In genomic region chr1:175668666-175669405, GRCm38 (mm10) we compare ENCODE assay signal across 9 mouse cellular contexts. TPM values are rescaled to one million over a fixed set of nuclear protein-coding genes. Genes with fewer than 3 reads are reported as not detected.
A peak's percentile ranks its signal among the peaks of the same experiment; 100 is the strongest.
DNase-seq lines count a peak whose midpoint lies in the region; ATAC-seq lines count a peak whose summit lies in the region.
"Had no signal": no experiment of that assay in that cellular context is flagged by ENCODE, and none has a peak within 500 bp of the region (broad histone marks: within the 10 kb centered on the region; RNA-seq: fewer than 3 reads in every experiment).

No protein-coding gene starts in this region.

- DNase-seq in adrenal gland, postnatal 10 days = peak; percentile 13
- DNase-seq in adrenal gland, adult 18-20 months (ENCODE audit: low spot score in 2 of 2) = no peak
- DNase-seq in neural tube, embryonic 11.5 days (ENCODE audit: low spot score) = peak; percentile 36
- DNase-seq in neural tube, embryonic 10.5 days (ENCODE audit: extremely low spot score, low spot score) = no peak
- DNase-seq in heart, postnatal 10 days = peak; percentile 18 to 28
- DNase-seq in adrenal gland, postnatal 4 days (ENCODE audit: low spot score in 2 of 2) = no peak

- peaks cover 2% of the 10 kb centered on the region; the same call in 1 of the 2 replicates for H3K36me3 ChIP-seq in neural tube, embryonic 11.5 days (ENCODE audit: control insufficient read depth, insufficient read depth, low read length)
- H3K36me3 ChIP-seq in limb, embryonic 13.5 days = no peaks in the 10 kb centered on the region
- no peaks in the 10 kb centered on the region for H3K36me3 ChIP-seq in neural tube, embryonic 14.5 days (ENCODE audit: control insufficient read depth, insufficient read depth, low read length)

- H3K4me2 ChIP-seq in neural tube, embryonic 11.5 days (ENCODE audit: low read depth) = no peak overlapping the region
- no peak overlapping the region for H3K4me2 ChIP-seq in limb, embryonic 13.5 days (replicated peaks)
- H3K4me2 ChIP-seq in neural tube, embryonic 14.5 days (ENCODE audit: low read depth, low read length) = no peak overlapping the region

- WGBS in neural tube, embryonic 11.5 days = 78% methylated on average over 5 of the region's 5 CpGs
- WGBS in limb, embryonic 13.5 days = 76% methylated on average over 5 of the region's 5 CpGs
- 82% methylated on average over 5 of the region's 5 CpGs for WGBS in neural tube, embryonic 14.5 days

- H3K9me3 ChIP-seq in neural tube, embryonic 11.5 days (ENCODE audit: control insufficient read depth, low read length) = no peaks in the 10 kb centered on the region
- H3K9me3 ChIP-seq in limb, embryonic 13.5 days = no peaks in the 10 kb centered on the region
- H3K9me3 ChIP-seq in neural tube, embryonic 14.5 days (ENCODE audit: control insufficient read depth, low read length) = no peaks in the 10 kb centered on the region

- no peak overlapping the region for H3K4me3 ChIP-seq in neural tube, embryonic 11.5 days (ENCODE audit: low read depth, low read length)
- H3K4me3 ChIP-seq in limb, embryonic 13.5 days = no peak overlapping the region
- H3K4me3 ChIP-seq in neural tube, embryonic 14.5 days (ENCODE audit: low read depth, low read length) = no peak overlapping the region
- H3K4me3 ChIP-seq: erythroblast, embryonic 14.5 days had no signal

- intact Hi-C loops in heart, postnatal 10 days (cut with DNase I) = loop anchor here (2.0 to 5.0 kb wide), 3 partner anchors 42 to 617 kb away; partner anchors contain the start of gene Fh1

- H3K9ac ChIP-seq in neural tube, embryonic 11.5 days (ENCODE audit: low read length) = no peak overlapping the region
- no peak overlapping the region; the same call in 1 of the 2 replicates for H3K9ac ChIP-seq in limb, embryonic 13.5 days
- H3K9ac ChIP-seq in neural tube, embryonic 14.5 days (replicated peaks; ENCODE audit: low read depth, low read length) = no peak overlapping the region

- H3K27me3 ChIP-seq in neural tube, embryonic 11.5 days (ENCODE audit: control insufficient read depth, insufficient read depth, low read length) = no peaks in the 10 kb centered on the region
- no peaks in the 10 kb centered on the region for H3K27me3 ChIP-seq in limb, embryonic 13.5 days
- H3K27me3 ChIP-seq in neural tube, embryonic 14.5 days (ENCODE audit: control insufficient read depth, insufficient read depth, low read length) = no peaks in the 10 kb centered on the region

- H3K4me1 ChIP-seq in neural tube, embryonic 11.5 days (ENCODE audit: control insufficient read depth, insufficient read depth, low read length) = no peaks in the 10 kb centered on the region
- 0 out of 2 replicates have a peak, but pooled peaks cover 3% of the 10 kb centered on the region for H3K4me1 ChIP-seq in limb, embryonic 13.5 days
- H3K4me1 ChIP-seq in neural tube, embryonic 14.5 days (ENCODE audit: control insufficient read depth, insufficient read depth, low read length) = no peaks in the 10 kb centered on the region

- ATAC-seq in neural tube, embryonic 11.5 days (ENCODE audit: insufficient read depth, low FRiP score, low TSS enrichment) = peak; percentile 65; the same call in 1 of the 2 replicates
- ATAC-seq in limb, embryonic 13.5 days (ENCODE audit: low FRiP score, low read depth) = peak; percentile 84
- ATAC-seq in neural tube, embryonic 14.5 days (ENCODE audit: low read depth) = peak; percentile 76; the same call in 1 of the 2 replicates

- no peak overlapping the region for H3K27ac ChIP-seq in neural tube, embryonic 11.5 days (ENCODE audit: low read depth, low read length)
- no peak overlapping the region for H3K27ac ChIP-seq in limb, embryonic 13.5 days
- no peak overlapping the region for H3K27ac ChIP-seq in neural tube, embryonic 14.5 days (ENCODE audit: low read depth, low read length)

RNA-seq across cellular contexts. Expression of gene Opn3, which starts 23.7 kb away (rescaled TPM):
- total RNA-seq in adrenal gland, postnatal 10 days (2021) = 1 to 10 TPM; 5.1 to 5.5 TPM
- total RNA-seq in adrenal gland, adult 18-20 months (2021) = 10 to 100 TPM; 10.1 to 11.3 TPM
- polyA plus RNA-seq in neural tube, embryonic 11.5 days (2014; fragmentation: Nextera tagmentation; extraction: Ambion mirVana) = 12.0 and 12.5 TPM in 2 replicates
- total RNA-seq in heart, postnatal 10 days (2021) = 1 to 10 TPM; 7.0 to 7.7 TPM
- 5.8 and 6.3 TPM in 2 replicates for polyA plus RNA-seq in limb, embryonic 13.5 days (2015; fragmentation: Nextera tagmentation; extraction: Ambion mirVana)
- polyA plus RNA-seq in neural tube, embryonic 14.5 days (2014; fragmentation: Nextera tagmentation; extraction: Ambion mirVana) = 6.9 and 9.2 TPM in 2 replicates
- total RNA-seq in adrenal gland, postnatal 4 days (2021) = 1 to 10 TPM; 6.3 to 7.9 TPM
- polyA plus RNA-seq: erythroblast, embryonic 14.5 days had no signal

RNA-seq across cellular contexts. Expression of gene Chml, which starts 23.9 kb away (rescaled TPM):
- 1 to 10 TPM; 6.0 to 8.7 TPM for total RNA-seq in adrenal gland, postnatal 10 days (2021)
- total RNA-seq in adrenal gland, adult 18-20 months (2021) = 1 to 10 TPM; 7.5 to 8.4 TPM
- polyA plus RNA-seq in neural tube, embryonic 11.5 days (2014; fragmentation: Nextera tagmentation; extraction: Ambion mirVana) = 5.8 and 6.0 TPM in 2 replicates
- 10 to 100 TPM; 12.5 to 13.4 TPM for total RNA-seq in heart, postnatal 10 days (2021)
- 1.4 and 1.7 TPM in 2 replicates for polyA plus RNA-seq in limb, embryonic 13.5 days (2015; fragmentation: Nextera tagmentation; extraction: Ambion mirVana)
- polyA plus RNA-seq in neural tube, embryonic 14.5 days (2014; fragmentation: Nextera tagmentation; extraction: Ambion mirVana) = 5.6 and 6.8 TPM in 2 replicates
- 10 to 100 TPM in 1 of 2 experiments, 1 to 10 TPM in 1; 8.0 to 10.1 TPM for total RNA-seq in adrenal gland, postnatal 4 days (2021)

RNA-seq across cellular contexts. Expression of gene Wdr64, which starts 29.6 kb away (rescaled TPM):
- total RNA-seq in adrenal gland, postnatal 10 days (2021) = not detected
- not detected for total RNA-seq in adrenal gland, adult 18-20 months (2021)
- polyA plus RNA-seq in neural tube, embryonic 11.5 days (2014; fragmentation: Nextera tagmentation; extraction: Ambion mirVana) = not detected in 2 replicates
- not detected for total RNA-seq in heart, postnatal 10 days (2021)
- not detected in 2 replicates for polyA plus RNA-seq in limb, embryonic 13.5 days (2015; fragmentation: Nextera tagmentation; extraction: Ambion mirVana)
- not detected in 2 replicates for polyA plus RNA-seq in neural tube, embryonic 14.5 days (2014; fragmentation: Nextera tagmentation; extraction: Ambion mirVana)
- total RNA-seq in adrenal gland, postnatal 4 days (2021) = not detected
- polyA plus RNA-seq: erythroblast, embryonic 14.5 days had no signal

RNA-seq across cellular contexts. Expression of gene Fh1, which starts 43.4 kb away (rescaled TPM):
- total RNA-seq in adrenal gland, postnatal 10 days (2021) = 100 to 1,000 TPM; 421 to 465 TPM
- total RNA-seq in adrenal gland, adult 18-20 months (2021) = 100 to 1,000 TPM; 199 to 338 TPM
- polyA plus RNA-seq in neural tube, embryonic 11.5 days (2014; fragmentation: Nextera tagmentation; extraction: Ambion mirVana) = 113 and 115 TPM in 2 replicates
- 100 to 1,000 TPM; 509 to 577 TPM for total RNA-seq in heart, postnatal 10 days (2021)
- 101 and 111 TPM in 2 replicates for polyA plus RNA-seq in limb, embryonic 13.5 days (2015; fragmentation: Nextera tagmentation; extraction: Ambion mirVana)
- 105 and 117 TPM in 2 replicates for polyA plus RNA-seq in neural tube, embryonic 14.5 days (2014; fragmentation: Nextera tagmentation; extraction: Ambion mirVana)
- total RNA-seq in adrenal gland, postnatal 4 days (2021) = 100 to 1,000 TPM; 159 to 176 TPM

RNA-seq across cellular contexts. Expression of gene Kmo, which starts 48.7 kb away (rescaled TPM):
- total RNA-seq in adrenal gland, postnatal 10 days (2021) = 10 to 100 TPM in 1 of 2 experiments, 1 to 10 TPM in 1; 5.9 to 12.2 TPM
- total RNA-seq in adrenal gland, adult 18-20 months (2021) = under 1 TPM; 0.10 to 0.29 TPM
- polyA plus RNA-seq in neural tube, embryonic 11.5 days (2014; fragmentation: Nextera tagmentation; extraction: Ambion mirVana) = 0.09 TPM in 1 of 2 replicates, not detected in the other
- total RNA-seq in heart, postnatal 10 days (2021) = under 1 TPM; 0.26 to 0.47 TPM
- polyA plus RNA-seq in limb, embryonic 13.5 days (2015; fragmentation: Nextera tagmentation; extraction: Ambion mirVana) = 0.22 and 0.31 TPM in 2 replicates
- 0.30 TPM in 1 of 2 replicates, not detected in the other for polyA plus RNA-seq in neural tube, embryonic 14.5 days (2014; fragmentation: Nextera tagmentation; extraction: Ambion mirVana)
- total RNA-seq in adrenal gland, postnatal 4 days (2021) = 1 to 10 TPM in 1 of 2 experiments, under 1 TPM in 1; 0.84 to 4.2 TPM
- polyA plus RNA-seq: erythroblast, embryonic 14.5 days had no signal

Comparison
In these comparisons a context has a peak if more than half of its experiments do, and no peak if none do; other contexts are left out.
1. DNase-seq: peak in adrenal gland, postnatal 10 days (single experiment), neural tube, embryonic 11.5 days (single experiment) and heart, postnatal 10 days (2 of 2); none in adrenal gland, adult 18-20 months (0 of 2), neural tube, embryonic 10.5 days (single experiment) and adrenal gland, postnatal 4 days (0 of 2).
2. Peak in every context shown above with its lines, with median percentiles within 50 percentile points of each other: ATAC-seq.